Mouse (Mus musculus) thymus, adult 2 months (tissue): ENCODE data around the gene Cyp4a29.

Experiments used
- CTCF ChIP-seq: fragments of 200-500 bp; IDR thresholded peaks from 2 replicates; pipeline ENCODE4 v1.5.1; 2012; ENCODE audit warnings: mild to moderate bottlenecking, control low read depth, low read length, moderate library complexity, borderline replicate concordance; ENCODE audit not compliant: control insufficient read depth, poor library complexity, insufficient read depth; ENCODE audit errors: extremely low read depth
- POLR2A ChIP-seq: fragments of 200-500 bp; IDR thresholded peaks from 2 replicates; pipeline ENCODE4 v1.6.1; 2012; ENCODE audit warnings: mild to moderate bottlenecking, low read length, control low read depth, moderate library complexity; ENCODE audit not compliant: control insufficient read depth, poor library complexity, insufficient read depth; ENCODE audit errors: extremely low read depth

DNA sequence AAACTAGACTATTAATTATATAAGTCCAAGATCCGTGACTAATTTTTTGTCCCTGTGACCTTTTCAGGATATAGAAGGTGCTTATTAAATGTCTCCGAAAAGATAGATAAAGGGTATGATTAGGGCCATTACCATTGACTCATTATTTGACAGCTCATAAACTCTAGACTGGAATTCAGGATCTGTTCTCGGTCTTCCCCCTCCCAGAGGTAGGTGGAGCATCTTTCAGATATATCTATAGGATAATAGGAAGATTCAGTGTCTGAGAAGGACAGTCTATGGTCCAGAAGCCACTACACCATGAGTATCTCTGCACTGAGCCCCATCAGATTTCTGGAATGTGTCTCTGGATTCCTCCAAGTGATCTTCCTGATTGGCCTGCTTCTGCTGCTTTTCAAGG is at the start of gene Cyp4a29:
- no peak for TF ChIP-seq POLR2A
- no peak for TF ChIP-seq CTCF
